Mouse (Mus musculus) hindbrain, embryonic 14.5 days (tissue): ENCODE data around the gene Apopt1. TPM values are rescaled to one million over a fixed set of nuclear protein-coding genes. Genes with fewer than 3 reads are reported as not detected.

Source experiments
- ATAC-seq: fragments of 200-750 bp; cut with Nextera tagmentation; 2 replicates; pipeline ENCODE4 v1.8.0; 2017; ENCODE audit warnings: moderate number of reproducible peaks, mild to moderate bottlenecking, moderate TSS enrichment, moderate library complexity; ENCODE audit not compliant: low FRiP score
- DNase-seq: peaks from one replicate; pipeline ENCODE4 v3.0.0-alpha.2; 2015; ENCODE audit warnings: low spot score
- H3K27ac ChIP-seq: fragments of 300-500 bp; sonication (generic); 2 replicates; pipeline ENCODE4 v1.5.1; 2014; ENCODE audit warnings: mild to moderate bottlenecking, moderate library complexity
- H3K27me3 ChIP-seq: fragments of 300-500 bp; sonication (generic); 2 replicates; pipeline ENCODE4 v1.6.1; 2014; ENCODE audit warnings: mild to moderate bottlenecking, low read length, mixed read lengths; ENCODE audit not compliant: control insufficient read depth, insufficient read depth
- H3K36me3 ChIP-seq: fragments of 300-500 bp; sonication (generic); replicated peaks from 2 replicates; pipeline ENCODE4 v1.6.1; 2014; ENCODE audit not compliant: control insufficient read depth, insufficient read depth
- H3K4me1 ChIP-seq: fragments of 300-500 bp; sonication (generic); replicated peaks from 2 replicates; pipeline ENCODE4 v1.6.1; 2014; ENCODE audit warnings: antibody characterized with exemption, low read length, mixed read lengths; ENCODE audit not compliant: control insufficient read depth, insufficient read depth
- H3K4me2 ChIP-seq: fragments of 300-500 bp; sonication (generic); replicated peaks from 2 replicates; pipeline ENCODE4 v1.6.1; 2014; ENCODE audit warnings: mild to moderate bottlenecking, moderate library complexity
- H3K4me3 ChIP-seq: fragments of 300-500 bp; sonication (generic); replicated peaks from 2 replicates; pipeline ENCODE4 v1.5.1; 2014; ENCODE audit warnings: mild to moderate bottlenecking, low read length
- H3K9ac ChIP-seq: fragments of 300-500 bp; sonication (generic); 2 replicates; pipeline ENCODE4 v1.6.1; 2014
- H3K9me3 ChIP-seq: fragments of 300-500 bp; sonication (generic); 2 replicates; pipeline ENCODE4 v1.6.1; 2016; ENCODE audit warnings: low read length; ENCODE audit not compliant: control insufficient read depth
- WGBS: fragments of 180-500 bp; shearing (Covaris S2); extraction: QIAGEN DNeasy Blood & Tissue Kit; methylation state at CpG from one replicate; pipeline ENCODE4 v1.1.7; 2014; 5-methylcytosine and 5-hydroxymethylcytosine counted together
- polyA plus RNA-seq: library from polyadenylated mRNA; unstranded; fragments of >200 nt; fragmentation: Nextera tagmentation; extraction: Ambion mirVana; gene quantifications from 2 replicates; pipeline ENCODE4 v1.2.1, GENCODE M21; 2014

Apopt1 gene
- polyA plus RNA-seq, 1 experiment from 2014 or later: 61.4 TPM

- Histone ChIP-seq H3K4me3 (no peak overlapping the region), H3K4me2 (no peak overlapping the region), H3K9me3 (no peaks in the 10 kb centered on the region), H3K4me1 (no peaks in the 10 kb centered on the region), H3K27me3 (no peaks in the 10 kb centered on the region), H3K36me3 (peaks cover 87% of the 10 kb centered on the region), H3K9ac (no peak overlapping the region), H3K27ac (no peak overlapping the region)
- ATAC-seq (no peak), DNase-seq (no peak)
- WGBS: 82% methylated on average over 10 of the region's 10 CpGs
These were observed 87.6 kb downstream of the Apopt1 start for GRCm38 (mm10) chr12:111800459-111801183.

GRCm38 (mm10) chr12:111803538-111803937 lies 90.5 kb downstream of the Apopt1 start:
- Histone ChIP-seq H3K36me3 (peaks cover 91% of the 10 kb centered on the region), H3K27me3 (no peaks in the 10 kb centered on the region), H3K9ac (no peak overlapping the region), H3K9me3 (no peaks in the 10 kb centered on the region), H3K4me2 (no peak overlapping the region), H3K4me3 (no peak overlapping the region), H3K4me1 (no peaks in the 10 kb centered on the region), H3K27ac (no peak overlapping the region)
- ATAC-seq (no peak), DNase-seq (no peak)
- 94% methylated on average over 5 of the region's 5 CpGs for WGBS

Other genes starting within 250 kb of the Apopt1 start
- gene Gm266, start 227.4 kb upstream of the Apopt1 start, polyA plus RNA-seq: 2.6 and 3.8 TPM in 2 replicates
- 504 and 543 TPM in 2 replicates for gene Eif5, start 175.2 kb upstream of the Apopt1 start, polyA plus RNA-seq
- 76.4 and 81.4 TPM in 2 replicates for gene Mark3, start 138.7 kb upstream of the Apopt1 start, polyA plus RNA-seq
- 1,434 and 1,576 TPM in 2 replicates for gene Ckb, start 40.9 kb upstream of the Apopt1 start, polyA plus RNA-seq
- gene Trmt61a, start 35.2 kb upstream of the Apopt1 start, polyA plus RNA-seq: 6.1 and 7.2 TPM in 2 replicates
- 65.5 and 71.6 TPM in 2 replicates for gene Bag5, start within 50 bp of the Apopt1 start, polyA plus RNA-seq
- gene Klc1, start 45.6 kb downstream of the Apopt1 start, polyA plus RNA-seq: 586 and 635 TPM in 2 replicates
- 2.6 and 3.1 TPM in 2 replicates for gene Xrcc3, start 100.6 kb downstream of the Apopt1 start, polyA plus RNA-seq
- gene Zfyve21, start 100.9 kb downstream of the Apopt1 start, polyA plus RNA-seq: 36.7 and 40.1 TPM in 2 replicates
- gene Ppp1r13b, start 194.8 kb downstream of the Apopt1 start, polyA plus RNA-seq: 38.0 and 43.3 TPM in 2 replicates